Mouse (Mus musculus): ENCODE data around the gene Erv3. TPM values are rescaled to one million over a fixed set of nuclear protein-coding genes. Genes with fewer than 3 reads are reported as not detected.
"Not testable (repeated sequence)": the region's sequence is repeated elsewhere in the genome, so short reads cannot be mapped to it uniquely, and the experiment has no call there.

The Erv3 gene
- total RNA-seq, 2 experiments from 2014 or later: 0.09 to 0.14 TPM

DNA sequence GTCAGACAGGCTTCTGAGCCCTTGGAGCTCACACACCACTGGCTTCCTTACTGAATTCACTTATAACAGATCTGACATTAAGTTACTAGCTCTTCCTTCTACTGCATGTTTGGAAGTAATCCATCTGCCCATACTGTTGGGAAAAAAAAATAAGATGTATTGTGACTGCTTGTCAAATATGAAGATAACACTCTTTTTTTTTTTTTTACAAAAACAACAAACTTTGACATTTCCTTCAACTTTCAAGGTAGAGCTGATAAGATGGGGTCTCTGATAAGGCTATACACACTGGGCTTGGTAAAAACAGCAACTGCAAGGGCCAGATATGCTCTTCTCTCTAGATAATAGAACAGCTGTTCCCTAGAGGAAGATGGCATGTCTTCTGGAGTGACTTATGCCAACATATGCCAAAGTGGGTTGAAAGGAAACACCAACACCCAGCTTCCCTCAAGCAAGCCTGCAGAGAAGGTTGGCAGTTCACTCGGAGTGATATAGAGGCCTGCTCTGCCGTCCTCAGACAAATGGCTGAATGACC lies 4.8 kb upstream of the Erv3 start:
- no peak for DNase-seq (ENCODE audit: low spot score in 2 of 2)

DNA sequence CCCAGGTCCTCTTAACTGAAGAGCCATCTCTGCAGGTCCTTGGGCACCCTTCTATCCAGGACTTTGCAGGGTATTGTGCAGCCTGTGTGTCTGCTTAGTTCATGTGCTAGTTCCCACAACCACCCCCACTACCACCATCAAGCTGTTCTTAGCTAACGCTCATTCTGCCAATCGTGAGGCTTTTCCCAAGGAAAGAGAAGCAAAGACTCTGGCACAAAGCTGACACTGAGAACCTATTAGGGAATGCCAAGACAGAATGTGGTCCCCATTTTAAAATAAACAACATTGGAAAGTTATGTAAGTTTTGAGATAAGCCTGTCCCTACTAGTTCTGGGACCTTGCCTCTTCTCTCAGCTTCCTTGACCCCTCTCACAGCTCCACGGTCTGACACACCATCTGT lies 3.9 kb upstream of the Erv3 start:
- no peak for DNase-seq (ENCODE audit: low spot score in 2 of 2)

DNA sequence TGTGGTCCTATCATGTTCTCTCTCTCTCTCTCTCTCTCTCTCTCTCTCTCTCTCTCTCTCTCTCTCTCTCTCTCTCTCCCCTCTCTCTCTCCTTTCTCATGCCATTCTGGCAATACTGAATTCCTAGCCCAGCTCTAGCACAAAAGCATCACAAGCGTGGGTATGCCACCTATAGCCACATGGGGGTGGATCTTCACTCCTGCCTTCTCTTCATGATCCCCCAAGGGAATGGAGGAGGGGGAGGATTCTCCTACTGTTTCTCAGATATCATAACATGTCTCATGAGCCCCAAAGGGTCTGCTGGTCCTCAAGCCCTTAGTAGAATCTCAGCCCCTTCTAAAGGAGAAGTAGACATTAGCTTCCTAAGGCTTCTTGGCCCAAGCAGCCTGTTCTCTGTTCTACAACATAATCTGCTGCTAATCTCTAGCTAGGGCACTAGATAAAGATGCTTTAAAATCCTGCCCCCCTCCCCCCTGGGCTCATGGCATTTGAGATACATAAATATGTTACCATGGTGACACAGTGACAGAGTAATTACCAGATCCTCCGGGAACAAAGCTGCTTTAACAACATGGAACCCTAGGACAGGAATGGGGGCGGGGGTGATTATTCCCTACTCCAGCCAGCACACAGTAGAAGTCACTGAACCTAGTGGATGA lies 3.2 kb upstream of the Erv3 start:
- no peak for DNase-seq (ENCODE audit: low spot score in 2 of 2)

DNA sequence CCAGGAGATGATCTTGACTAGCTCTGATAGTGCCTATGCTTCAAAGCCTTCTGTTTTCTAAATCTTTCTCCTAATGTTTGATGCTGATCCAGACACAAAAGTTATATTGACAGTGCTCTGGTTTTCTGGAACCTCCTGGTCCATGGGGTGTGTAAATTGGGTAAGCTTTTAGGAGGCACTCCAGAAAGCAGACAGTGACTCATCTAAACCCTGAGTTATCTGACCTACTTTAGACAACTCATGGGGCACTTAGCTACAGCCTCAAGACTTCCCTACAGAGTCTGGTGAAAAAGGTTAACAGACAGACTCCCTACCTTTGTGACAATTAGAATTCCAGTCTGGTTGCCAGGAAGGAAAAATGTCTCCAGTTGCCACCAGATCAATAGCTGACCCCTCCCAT lies 1.7 kb downstream of the Erv3 start:
- DNase-seq (ENCODE audit: low spot score in 2 of 2): no peak

DNA sequence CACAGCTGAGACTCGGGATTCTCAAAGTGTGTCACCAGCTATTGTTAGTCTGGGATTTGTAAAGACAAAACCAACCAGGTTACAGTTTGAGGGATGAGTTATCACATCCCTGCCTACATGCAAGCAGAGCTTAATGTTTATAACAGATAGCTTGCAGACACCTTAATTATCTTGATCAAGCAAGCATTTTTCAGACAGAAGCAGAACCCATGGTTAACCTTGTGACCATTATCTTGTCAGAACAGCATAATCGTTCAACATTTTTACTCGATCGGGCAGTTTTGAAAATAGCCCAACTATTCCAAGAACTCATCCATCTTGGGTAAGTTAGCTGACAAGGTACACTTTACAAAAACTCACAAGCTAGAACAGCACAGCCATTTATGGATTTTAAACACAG lies 5.8 kb downstream of the Erv3 start:
- DNase-seq (ENCODE audit: low spot score in 2 of 2): no peak

DNA sequence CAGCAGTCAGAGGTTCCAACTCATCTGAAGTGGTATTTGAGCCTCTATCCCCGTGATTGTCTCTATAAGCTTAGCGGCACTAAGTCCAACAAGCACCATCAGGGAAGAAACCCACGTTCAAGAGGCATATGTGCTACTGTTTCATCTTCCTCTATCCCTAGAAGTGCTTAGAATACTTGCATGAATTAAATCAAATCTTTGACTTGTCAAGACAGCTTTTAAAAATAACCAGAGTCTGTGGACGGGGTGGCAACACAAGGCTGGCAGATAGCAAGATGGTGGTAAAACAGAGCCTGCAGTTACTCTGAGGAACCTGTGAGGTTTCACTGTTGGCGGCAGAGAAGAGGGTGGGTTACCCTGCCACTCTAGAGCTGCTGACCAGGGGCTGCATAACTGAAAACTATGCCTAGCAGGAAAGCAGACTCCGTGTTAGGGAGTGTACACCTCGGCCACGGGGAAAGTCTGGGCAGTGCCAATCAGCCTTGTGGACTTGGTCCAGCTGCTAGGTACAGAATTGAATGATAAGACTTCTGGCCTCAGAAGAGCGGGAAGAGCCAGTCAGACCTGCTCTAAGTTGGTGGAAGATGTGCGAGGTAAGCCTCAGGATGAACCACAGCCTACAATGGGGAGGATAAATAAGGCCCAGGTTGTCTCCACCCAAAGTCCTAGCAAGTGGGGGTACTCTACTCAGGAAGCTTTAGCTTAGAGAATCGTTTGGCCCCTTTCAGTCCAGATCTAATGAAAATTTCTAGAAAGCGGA lies 8.0 kb downstream of the Erv3 start:
- DNase-seq (ENCODE audit: low spot score in 2 of 2): no peak

DNA sequence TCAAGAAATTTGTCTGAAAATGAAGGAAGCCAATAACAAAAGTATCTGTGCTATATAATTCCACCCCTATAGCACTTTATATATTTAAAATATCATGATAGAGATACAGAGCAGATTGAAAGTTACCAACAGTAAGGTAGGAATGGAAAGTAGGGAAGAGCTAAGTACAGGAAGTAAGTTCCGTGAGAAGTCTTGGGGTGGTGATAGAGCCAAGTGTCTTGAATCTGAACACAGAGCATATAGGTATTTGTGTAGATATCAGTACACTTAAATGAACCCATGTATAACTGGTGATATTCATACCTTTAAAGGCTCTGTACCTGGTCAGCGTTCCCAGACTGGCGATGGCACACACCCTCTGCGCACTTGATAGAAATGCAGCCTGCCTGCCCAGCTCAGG lies 9.5 kb downstream of the Erv3 start:
- DNase-seq (ENCODE audit: low spot score in 2 of 2): no peak

DNA sequence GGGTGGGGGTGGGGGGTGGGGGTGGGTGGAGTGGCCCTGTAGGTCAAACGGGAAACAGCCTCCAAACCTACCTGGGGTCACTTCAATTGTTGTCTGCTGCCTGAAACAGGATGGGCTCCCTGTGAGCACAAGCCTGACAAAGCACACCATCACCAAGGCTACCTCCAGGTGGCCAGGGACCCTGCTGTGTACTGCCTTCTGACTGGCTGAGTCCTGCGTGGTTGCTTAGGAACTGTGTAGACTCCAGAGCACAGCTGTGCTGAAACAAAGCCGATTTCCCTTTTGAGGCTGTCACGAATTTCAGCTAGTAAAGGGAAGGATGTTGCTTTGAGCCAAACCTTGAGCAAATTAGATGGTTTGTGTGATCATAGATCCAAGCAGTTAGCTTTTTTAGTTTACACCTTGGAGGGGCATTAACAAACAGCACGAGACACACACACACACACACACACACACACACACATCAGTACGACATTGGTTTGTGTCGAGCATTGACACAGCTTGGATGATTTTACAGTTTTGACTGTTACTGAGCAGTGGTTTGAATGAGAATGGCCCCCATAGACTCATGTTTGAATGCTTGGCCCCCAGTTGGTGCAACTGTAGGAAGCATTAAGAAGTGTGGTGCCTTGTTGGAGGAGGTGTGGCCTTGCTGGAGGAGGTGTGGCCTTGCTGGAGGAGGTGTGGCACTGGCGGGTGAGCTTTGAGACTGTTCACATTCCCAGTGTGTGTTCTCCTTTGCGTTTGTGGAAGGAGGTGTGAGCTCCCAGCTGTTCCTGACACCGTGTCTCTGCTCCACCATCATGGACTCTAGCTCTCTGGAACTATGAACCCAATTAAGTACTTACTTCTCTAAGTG lies 11.8 kb downstream of the Erv3 start:
- DNase-seq (ENCODE audit: low spot score in 2 of 2): peak; percentile 66 to 73

DNA sequence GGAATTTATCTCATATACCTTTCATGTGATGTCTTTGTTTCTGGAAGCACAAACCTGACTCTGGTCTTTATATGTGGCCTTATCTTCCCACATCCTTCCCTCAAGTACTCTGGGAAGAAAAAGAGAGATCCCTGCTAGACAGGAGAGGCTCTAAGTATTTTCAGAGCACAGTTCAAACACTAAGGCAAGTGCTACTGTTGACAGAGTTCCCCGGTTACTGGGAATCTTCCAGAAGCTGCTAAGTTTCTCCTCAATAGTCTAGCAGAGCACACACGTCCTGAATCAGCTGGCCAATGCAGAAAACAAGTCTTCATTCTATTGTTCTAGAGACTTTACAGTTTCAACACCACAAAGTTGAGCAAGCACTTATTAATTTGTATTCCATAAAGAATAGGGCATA lies 12.7 kb downstream of the Erv3 start:
- no peak for DNase-seq (ENCODE audit: low spot score in 2 of 2)

DNA sequence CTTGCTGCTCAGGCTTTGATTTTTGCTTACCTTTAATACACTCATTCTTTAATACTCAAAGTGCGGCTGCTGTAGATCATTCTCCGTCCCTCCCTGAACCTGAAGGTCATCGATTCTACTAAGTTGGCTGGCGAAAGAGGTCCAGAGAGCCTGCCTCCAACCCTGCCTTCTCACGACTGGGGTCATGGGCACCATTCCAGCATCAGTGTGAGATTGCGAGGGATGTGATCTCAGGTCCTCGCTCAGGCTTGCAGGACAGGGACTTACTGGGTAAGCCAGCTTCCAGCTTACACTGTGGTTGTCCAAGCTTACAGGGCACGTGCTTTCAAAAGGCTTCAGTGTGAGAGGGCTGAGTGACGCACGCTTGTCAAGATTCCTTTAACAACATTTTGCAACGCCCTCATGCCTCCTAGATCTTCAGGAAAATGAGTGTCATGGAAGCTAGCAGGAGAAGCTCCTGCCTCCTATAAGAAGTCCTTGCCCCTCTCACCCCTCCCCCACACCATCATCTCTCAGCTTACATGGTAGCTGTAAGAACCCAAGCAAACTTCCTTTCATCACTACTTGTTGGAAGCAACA lies 13.3 kb downstream of the Erv3 start:
- DNase-seq (ENCODE audit: low spot score in 2 of 2): no peak

DNA sequence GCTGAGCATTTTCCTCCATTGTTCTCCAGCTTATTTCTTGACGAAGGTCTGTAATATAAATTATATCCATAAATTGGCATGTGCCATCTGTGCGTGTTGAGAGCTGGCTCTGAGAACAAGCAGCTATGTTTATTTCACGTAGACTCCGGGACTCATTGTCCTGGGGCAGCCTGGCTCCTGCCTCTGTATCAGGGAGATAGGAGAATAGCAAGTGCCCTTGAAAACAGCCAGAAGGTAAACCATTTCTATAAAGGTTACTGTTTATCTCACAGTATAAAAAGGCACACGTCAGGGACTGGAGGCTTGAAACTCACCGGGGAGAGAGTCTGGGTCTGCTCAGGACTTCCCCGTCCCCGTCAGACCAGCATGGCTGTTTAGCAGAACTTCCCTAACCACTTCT lies 13.9 kb downstream of the Erv3 start:
- DNase-seq (ENCODE audit: low spot score in 2 of 2): no peak

DNA sequence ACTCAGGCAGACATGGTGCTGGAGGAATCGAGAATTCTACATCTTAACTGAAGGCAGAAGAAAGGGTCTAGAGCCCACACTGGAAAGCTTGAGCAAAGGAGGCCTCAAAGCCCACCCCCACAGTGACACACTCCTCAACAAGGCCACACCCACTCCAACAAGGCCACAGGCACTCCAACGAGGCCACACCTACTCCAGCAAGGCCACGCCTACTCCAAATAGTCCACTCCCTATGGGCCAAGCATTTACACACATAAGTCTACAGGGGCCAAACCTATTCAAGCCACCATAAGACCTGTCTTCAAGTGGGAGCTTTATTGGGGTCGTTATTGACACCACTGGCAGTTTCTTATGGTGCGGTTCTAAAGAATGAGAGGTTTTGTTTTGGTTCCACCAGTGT lies 17.0 kb downstream of the Erv3 start:
- DNase-seq (ENCODE audit: low spot score in 2 of 2): no peak

DNA sequence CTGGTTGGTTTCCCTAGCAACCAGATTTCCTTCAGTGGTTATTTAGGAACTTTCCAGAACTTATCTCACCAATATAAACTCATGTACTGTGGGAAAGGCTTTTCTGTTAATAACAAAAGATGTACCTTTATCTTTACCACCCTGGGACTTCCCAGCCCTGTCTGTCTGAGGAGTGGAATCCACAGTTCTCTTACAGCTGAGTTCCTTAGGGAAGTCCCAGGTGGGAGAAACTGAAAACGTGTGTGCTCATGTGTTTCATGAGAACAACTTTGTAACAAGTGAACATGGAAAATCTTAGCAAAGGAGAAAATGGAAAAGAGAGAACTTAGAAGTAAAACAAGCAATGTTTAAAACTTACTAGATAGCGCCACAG lies 18.2 kb downstream of the Erv3 start:
- no peak for DNase-seq (ENCODE audit: low spot score in 2 of 2)

DNA sequence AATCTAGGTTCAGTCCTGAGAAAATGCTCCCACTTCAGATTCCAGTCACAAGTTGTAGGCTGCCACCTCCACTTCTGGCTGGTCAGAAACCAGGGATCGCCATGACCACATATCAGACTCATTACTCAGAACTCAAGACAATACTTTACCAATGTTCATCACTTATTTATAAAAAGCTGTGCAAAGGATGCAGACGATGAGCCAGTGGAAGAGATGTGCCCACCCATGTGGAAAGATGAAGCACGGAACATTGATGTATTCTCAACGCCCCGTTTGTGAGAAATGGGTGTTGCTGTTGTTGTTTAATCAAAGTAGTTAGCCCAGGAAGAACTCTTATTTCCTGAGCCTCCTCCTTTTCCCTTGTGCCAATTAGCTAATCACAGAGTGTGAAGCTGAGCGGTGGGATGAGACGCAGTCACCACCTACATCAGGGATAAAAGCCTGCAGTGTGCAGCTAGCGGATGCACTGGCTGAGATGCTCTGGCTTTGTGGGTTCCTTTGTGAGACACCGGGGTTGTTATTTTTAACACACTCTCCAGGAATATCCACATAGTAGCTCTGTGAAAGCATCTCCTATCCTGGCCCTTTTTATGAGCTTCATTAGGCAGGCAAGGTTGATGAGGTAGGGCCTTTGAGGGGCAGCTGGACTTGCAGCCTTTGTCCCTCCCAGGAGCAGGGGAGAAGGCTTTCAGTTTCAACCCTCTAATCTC lies 18.8 kb downstream of the Erv3 start:
- DNase-seq (ENCODE audit: low spot score in 2 of 2): no peak

DNA sequence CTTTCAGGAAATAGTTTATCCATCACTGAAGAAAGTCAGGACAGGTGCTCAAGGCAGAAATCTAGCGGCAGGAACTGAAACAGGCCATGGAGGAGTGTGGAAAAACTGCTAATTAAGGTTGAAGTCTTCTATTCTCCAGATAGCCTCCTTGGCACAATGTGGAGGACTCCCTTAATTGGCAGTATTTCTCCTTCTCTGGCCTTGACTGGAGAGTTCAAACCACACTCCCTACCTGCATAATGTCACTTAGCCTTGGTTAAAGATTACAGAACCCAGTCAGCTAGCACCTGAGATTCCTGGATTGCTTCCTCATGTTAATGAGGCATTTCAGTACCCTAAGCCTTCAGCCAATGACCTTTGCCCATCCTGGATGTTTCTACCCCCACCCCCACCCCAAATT lies 25.3 kb downstream of the Erv3 start:
- DNase-seq (ENCODE audit: low spot score in 2 of 2): no peak

DNA sequence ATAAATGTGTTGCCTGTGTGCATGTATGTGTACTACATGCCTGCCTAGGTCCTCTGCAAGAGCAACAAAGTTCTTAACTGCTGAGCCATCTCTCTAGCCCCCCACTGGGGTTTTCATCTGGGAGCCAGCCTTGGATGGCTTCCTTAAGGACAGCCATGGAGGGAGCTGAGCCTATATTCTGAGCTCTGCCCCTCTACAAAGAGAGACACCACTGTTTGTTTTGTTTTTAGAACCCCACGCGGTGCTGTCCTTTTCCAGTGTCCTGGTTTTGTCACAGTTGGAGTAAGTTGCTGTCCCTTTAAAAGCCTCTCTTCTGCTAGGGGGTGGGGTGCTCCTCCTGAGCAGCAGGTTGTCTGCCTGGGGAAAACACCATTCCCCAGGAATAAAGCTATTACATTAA lies 27.7 kb downstream of the Erv3 start:
- no peak for DNase-seq (ENCODE audit: low spot score in 2 of 2)

DNA sequence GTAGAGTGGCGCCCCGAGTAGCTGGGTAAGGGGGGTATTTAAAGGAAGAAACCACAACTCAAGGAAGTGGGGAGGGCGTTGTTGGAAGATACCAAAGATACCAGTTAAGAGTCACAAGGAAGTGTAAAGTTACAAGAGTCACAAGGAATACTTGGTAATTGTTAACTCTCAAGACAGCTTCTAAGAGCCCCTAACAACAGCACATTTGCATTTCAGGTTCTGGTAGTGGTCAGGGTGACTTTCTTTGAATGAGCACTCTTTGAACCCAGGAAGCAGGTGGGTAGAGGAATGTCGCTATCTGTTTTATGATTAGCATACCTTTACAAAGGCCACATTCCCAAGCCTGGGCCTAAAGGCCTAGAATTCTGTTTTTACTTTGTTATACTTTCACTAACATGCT lies 28.6 kb downstream of the Erv3 start:
- DNase-seq (ENCODE audit: low spot score in 2 of 2): not testable (repeated sequence)

DNA sequence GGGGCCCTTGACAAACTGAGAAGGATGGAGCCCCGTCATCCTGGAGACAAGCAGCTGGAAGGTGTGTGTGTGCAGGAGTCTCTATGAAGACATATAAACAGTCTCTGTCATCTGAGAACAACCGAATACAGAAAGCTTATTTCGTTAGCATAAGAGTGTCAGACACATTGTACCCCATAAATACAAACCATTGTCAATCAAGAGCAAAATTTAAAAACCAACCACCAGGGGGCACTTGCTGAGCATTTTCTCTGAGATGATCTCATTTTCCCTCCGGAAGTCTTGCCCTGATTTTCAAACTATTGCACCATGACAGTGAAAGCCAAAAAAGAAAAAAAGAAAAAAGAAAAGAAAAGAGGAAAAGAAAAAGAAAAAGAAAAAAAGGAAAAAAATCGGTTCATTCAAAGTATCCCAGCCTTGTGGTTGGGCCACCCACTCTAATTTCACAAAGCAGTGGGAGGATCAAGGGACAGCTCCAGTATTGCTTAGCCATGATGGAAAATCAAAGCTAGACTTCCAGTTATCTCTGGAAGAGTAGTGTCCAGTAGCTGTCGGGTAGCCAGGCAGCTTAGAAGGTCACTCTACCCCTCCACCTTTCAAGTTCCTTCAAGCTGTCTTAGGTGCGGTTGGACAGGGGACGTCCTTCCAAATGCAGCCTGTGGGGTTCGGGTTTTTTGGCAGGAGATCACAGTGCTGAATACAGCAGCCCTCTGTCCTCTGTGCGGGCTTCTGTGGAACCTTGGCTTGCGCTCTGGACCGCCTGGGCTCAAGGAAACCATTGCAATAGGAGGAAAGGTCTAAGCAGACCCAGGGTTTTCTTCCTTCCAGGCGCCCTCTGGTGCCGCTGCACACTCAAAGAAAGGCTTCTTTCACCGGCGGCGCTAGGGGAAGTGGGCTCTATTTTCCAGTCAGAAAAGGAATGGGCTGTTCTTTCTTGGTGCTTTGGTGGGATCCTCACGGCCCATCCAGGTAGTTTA lies 31.3 kb downstream of the Erv3 start:
- DNase-seq (ENCODE audit: low spot score in 2 of 2): peak; percentile 70 to 75

DNA sequence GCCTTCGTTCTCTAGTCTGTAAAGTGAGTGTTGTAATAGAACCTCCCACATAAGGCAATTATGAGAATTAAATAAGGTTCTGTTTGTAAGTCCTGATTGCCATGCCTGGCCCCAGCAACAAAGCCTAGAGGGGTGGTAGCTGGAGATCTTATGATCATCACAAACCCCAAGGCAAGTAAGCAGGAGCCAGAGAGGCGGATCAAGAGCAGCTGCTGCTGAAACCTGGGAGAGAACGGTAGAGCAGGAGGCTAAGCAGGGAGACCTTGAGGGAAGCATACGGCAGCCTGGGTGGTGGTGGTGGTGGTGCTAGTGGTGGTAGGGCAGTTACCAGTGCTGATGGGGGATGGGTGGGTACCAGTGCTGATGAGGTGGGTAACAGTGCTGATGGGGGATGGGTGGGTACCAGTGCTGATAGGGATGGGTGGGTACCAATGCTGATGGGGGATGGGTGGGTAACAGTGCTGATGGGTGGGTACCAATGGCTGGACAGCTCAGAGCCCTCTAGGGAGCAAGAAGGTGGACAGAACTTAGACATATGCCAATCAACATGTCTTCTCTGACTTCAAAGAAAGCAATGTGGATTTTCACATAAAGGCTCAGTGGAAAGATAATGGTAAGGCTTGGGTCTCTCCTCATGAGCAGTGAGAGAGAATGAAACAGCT lies 32.4 kb downstream of the Erv3 start:
- no peak for DNase-seq (ENCODE audit: low spot score in 2 of 2)
